Mouse (Mus musculus): ENCODE measurements around the gene Golga4. TPM values are rescaled to one million over a fixed set of nuclear protein-coding genes. Genes with fewer than 3 reads are reported as not detected.

Golga4 gene
- polyA plus RNA-seq, 1 experiment, result 47.1 TPM

DNA sequence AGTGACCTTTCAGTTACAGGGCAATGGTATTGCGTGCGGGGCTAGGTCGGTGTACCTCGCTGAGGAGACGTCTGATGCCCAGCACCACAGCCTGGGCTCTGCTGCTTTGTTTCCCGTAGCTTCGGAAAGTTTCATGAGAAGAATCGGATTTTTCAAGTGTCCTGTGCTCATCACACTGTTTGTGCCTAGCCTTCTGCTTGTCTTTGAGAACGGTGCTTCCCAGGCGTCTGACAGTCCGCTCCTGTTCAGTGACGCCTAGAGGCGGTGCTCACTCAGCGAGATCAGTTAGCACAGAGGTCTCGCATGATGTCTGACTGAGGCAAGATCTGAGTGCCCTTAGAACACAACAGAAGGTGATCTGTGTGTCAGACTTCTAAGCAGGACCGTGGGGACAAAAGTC, 58.6 kb downstream of the Golga4 start:
- no peak for TF ChIP-seq POLR2A (IDR thresholded peaks at IDR 0.05; ENCODE audit: borderline replicate concordance, control insufficient read depth, low read depth, low read length)
- H3K27ac ChIP-seq (ENCODE audit: control insufficient read depth, insufficient read depth, low read depth, low read length, poor library complexity), result no peak overlapping the region
- WGBS, result 92% methylated on average over 16 of the region's 16 CpGs

DNA sequence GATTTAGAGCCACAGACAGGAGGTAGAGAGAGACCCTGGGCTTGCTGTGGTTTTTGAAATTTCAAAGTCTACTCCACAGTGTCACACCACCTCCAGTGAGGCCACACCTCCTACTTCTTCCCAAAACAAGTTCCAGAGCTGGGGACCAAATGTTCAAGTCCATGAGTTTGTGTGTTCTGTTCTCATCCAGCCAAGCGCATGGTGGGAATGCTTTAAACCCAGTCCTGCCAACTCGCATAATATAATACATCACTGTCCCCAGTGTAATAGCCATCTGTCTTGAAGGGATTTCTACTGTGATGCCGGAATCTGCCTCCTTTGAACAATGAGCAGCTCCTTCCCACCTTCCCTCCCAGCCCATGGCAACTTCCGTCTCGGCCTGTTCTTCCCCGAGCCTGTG, 63.3 kb downstream of the Golga4 start:
- H3K27ac ChIP-seq (ENCODE audit: control insufficient read depth, insufficient read depth, low read depth, low read length, poor library complexity), result no peak overlapping the region
- no peak overlapping the region for H3K4me3 ChIP-seq (replicated peaks; ENCODE audit: control insufficient read depth, low read depth, low read length)
- TF ChIP-seq CTCF (IDR thresholded peaks at IDR 0.05; ENCODE audit: control insufficient read depth, insufficient read depth, low read length) (no peak), POLR2A (IDR thresholded peaks at IDR 0.05; ENCODE audit: borderline replicate concordance, control insufficient read depth, low read depth, low read length) (no peak)
- H3K4me1 ChIP-seq (ENCODE audit: control insufficient read depth, insufficient read depth, low read length), result no peaks in the 10 kb centered on the region
- 86% methylated on average over 6 of the region's 6 CpGs for WGBS

More for the DNA sequence above, 58.6 kb downstream of the Golga4 start:
- no peak overlapping the region for H3K4me3 ChIP-seq (replicated peaks; ENCODE audit: control insufficient read depth, low read depth, low read length)
- no peaks in the 10 kb centered on the region for H3K4me1 ChIP-seq (ENCODE audit: control insufficient read depth, insufficient read depth, low read length)

DNA sequence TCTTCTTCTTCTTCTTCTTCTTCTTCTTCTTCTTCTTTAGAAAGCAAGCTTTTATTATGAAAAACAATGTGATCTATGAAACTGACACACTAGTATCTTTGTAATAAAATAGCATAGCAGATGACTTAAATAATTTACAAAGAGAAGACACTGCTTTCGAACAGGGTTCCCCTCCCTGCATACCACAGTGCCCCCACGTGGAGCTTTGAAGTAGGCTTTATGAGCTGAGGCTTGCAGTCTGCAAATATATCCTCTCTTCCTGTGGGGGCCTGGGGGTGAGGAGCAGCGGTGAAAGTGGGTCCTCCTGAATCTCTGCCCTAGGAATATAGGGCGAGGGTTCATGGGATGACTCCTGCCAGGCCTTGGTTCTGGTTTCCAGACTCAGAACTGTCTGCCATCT, 64.8 kb downstream of the Golga4 start:
- WGBS, result 80% methylated on average over 4 of the region's 4 CpGs
- H3K27ac ChIP-seq (ENCODE audit: control insufficient read depth, insufficient read depth, low read depth, low read length, poor library complexity), result no peak overlapping the region
- no peaks in the 10 kb centered on the region for H3K4me1 ChIP-seq (ENCODE audit: control insufficient read depth, insufficient read depth, low read length)
- H3K4me3 ChIP-seq (replicated peaks; ENCODE audit: control insufficient read depth, low read depth, low read length), result no peak overlapping the region
- no peak for TF ChIP-seq CTCF (IDR thresholded peaks at IDR 0.05; ENCODE audit: control insufficient read depth, insufficient read depth, low read length)
- TF ChIP-seq POLR2A (IDR thresholded peaks at IDR 0.05; ENCODE audit: borderline replicate concordance, control insufficient read depth, low read depth, low read length), result no peak

DNA sequence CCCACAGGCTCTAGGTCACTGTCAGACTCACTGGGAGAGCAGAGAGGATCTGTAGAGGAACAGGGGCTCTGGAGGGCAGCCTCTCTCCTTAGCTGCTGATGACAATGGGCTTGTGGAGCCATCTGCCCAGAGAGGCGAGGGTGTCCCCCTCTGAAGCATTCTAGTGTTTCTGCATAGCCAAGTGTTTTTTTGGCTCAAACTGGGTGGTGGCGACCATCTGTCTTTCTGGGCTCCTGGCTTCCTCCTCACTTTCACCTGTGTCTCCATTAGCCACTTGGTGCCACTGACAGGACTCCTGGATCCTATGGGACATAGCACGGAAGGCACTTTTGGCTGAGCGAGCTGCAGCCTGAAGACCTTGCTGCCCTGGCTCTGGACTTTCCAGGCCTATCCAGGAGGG, 65.6 kb downstream of the Golga4 start:
- TF ChIP-seq CTCF (IDR thresholded peaks at IDR 0.05; ENCODE audit: control insufficient read depth, insufficient read depth, low read length), result no peak
- no peak for TF ChIP-seq POLR2A (IDR thresholded peaks at IDR 0.05; ENCODE audit: borderline replicate concordance, control insufficient read depth, low read depth, low read length)
- WGBS, result 83% methylated on average over 4 of the region's 4 CpGs
- Histone ChIP-seq H3K4me1 (ENCODE audit: control insufficient read depth, insufficient read depth, low read length) (no peaks in the 10 kb centered on the region), H3K27ac (ENCODE audit: control insufficient read depth, insufficient read depth, low read depth, low read length, poor library complexity) (no peak overlapping the region), H3K4me3 (replicated peaks; ENCODE audit: control insufficient read depth, low read depth, low read length) (no peak overlapping the region)

DNA sequence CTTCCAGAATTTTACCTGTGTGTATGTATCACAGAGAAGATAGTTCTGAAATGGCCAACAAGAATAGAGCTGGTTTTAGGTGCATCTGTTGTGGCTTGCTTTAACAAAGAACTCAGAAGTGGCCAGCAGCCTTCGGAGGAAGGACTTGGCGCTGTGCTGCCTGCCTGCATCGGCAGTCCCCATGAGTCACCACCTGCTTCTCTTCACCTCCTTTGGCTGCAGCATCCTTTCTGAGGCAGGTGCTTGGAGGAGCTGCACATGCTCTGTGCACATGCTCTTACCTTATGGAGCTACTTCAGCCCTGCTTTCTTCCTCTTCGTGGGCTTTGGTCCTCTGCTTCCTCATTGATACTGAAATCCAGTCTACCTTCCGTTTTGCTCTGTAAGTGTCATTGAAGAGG, 68.8 kb downstream of the Golga4 start:
- Histone ChIP-seq H3K27ac (ENCODE audit: control insufficient read depth, insufficient read depth, low read depth, low read length, poor library complexity) (no peak overlapping the region), H3K4me3 (replicated peaks; ENCODE audit: control insufficient read depth, low read depth, low read length) (no peak overlapping the region), H3K4me1 (ENCODE audit: control insufficient read depth, insufficient read depth, low read length) (no peaks in the 10 kb centered on the region)
- no peak for TF ChIP-seq CTCF (IDR thresholded peaks at IDR 0.05; ENCODE audit: control insufficient read depth, insufficient read depth, low read length)
- no peak for TF ChIP-seq POLR2A (IDR thresholded peaks at IDR 0.05; ENCODE audit: borderline replicate concordance, control insufficient read depth, low read depth, low read length)
- 65% methylated on average over 5 of the region's 5 CpGs for WGBS

DNA sequence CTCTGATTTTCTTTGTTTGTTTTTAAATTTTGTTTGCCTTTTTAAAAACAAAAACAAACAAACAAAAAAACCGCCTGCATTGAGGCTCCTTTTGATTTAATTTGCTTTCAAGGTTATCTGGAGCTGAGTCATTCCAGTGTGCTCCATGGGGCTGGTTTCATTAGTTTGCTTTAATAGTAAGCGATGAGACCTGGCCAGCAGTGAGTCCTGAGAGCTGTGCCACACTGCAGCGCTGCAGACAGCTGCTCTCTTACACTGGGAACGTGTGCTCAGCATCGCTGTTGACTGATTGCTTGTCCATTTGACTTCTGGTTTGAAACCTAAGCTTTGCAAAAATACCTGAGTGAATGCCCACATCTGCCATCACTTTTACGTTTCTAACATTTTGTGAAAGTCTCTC, 74.3 kb downstream of the Golga4 start:
- no peak for TF ChIP-seq POLR2A (IDR thresholded peaks at IDR 0.05; ENCODE audit: borderline replicate concordance, control insufficient read depth, low read depth, low read length)
- no peak for TF ChIP-seq CTCF (IDR thresholded peaks at IDR 0.05; ENCODE audit: control insufficient read depth, insufficient read depth, low read length)
- WGBS, result 86% methylated on average over 6 of the region's 6 CpGs
- Histone ChIP-seq H3K27ac (ENCODE audit: control insufficient read depth, insufficient read depth, low read depth, low read length, poor library complexity) (no peak overlapping the region), H3K4me3 (replicated peaks; ENCODE audit: control insufficient read depth, low read depth, low read length) (no peak overlapping the region), H3K4me1 (ENCODE audit: control insufficient read depth, insufficient read depth, low read length) (no peaks in the 10 kb centered on the region; the same call in 1 of the 2 replicates)

DNA sequence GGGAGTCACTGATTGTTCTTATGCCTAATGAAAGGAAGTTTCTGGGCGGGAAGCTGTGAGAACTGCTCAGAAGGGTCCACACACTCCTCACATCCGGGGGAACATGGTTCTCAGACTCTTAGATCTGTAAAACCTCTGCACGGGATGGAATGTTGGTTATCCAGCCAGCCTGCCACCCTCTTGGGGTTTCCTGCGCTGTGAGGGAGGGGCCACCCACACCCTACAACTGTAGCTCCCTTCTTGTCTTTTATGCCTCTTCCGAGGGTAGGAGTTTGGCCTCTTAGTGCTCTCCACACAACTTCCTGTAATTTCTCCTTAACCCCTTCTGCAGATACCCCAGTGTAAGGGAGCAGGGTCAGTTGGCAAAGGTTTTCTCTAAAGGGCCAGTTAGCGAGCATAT, 76.7 kb downstream of the Golga4 start:
- WGBS, result 24% methylated on average over 6 of the region's 6 CpGs

DNA sequence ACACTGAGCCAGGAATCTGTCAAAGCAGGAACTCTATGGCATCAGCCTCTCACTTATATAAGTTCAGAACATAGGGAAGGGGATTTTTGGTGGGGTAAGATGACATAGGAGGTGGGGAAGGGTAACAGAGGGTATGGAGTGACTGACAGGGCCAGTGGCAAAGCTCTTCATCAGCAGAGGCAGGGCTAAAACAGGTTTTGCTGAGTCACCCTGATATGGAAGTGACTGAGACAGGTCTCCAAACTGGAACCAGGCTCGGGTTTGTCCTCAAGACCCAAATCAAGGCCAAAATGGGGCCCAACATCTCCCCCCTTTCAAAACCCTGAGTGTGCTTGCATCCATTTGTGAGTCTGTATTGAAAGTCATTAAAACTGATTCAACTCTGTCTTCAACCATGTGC, 78.8 kb downstream of the Golga4 start:
- no peak overlapping the region for H3K4me3 ChIP-seq (replicated peaks; ENCODE audit: control insufficient read depth, low read depth, low read length)
- no peak overlapping the region for H3K27ac ChIP-seq (ENCODE audit: control insufficient read depth, insufficient read depth, low read depth, low read length, poor library complexity)
- TF ChIP-seq CTCF (IDR thresholded peaks at IDR 0.05; ENCODE audit: control insufficient read depth, insufficient read depth, low read length) (no peak), POLR2A (IDR thresholded peaks at IDR 0.05; ENCODE audit: borderline replicate concordance, control insufficient read depth, low read depth, low read length) (no peak)
- 16% methylated on average over 1 of the region's 1 CpGs for WGBS
- H3K4me1 ChIP-seq (ENCODE audit: control insufficient read depth, insufficient read depth, low read length), result no peaks in the 10 kb centered on the region; the same call in 1 of the 2 replicates

More for the DNA sequence above, 76.7 kb downstream of the Golga4 start:
- TF ChIP-seq CTCF (IDR thresholded peaks at IDR 0.05; ENCODE audit: control insufficient read depth, insufficient read depth, low read length), result no peak
- TF ChIP-seq POLR2A (IDR thresholded peaks at IDR 0.05; ENCODE audit: borderline replicate concordance, control insufficient read depth, low read depth, low read length), result no peak
- H3K4me3 ChIP-seq (replicated peaks; ENCODE audit: control insufficient read depth, low read depth, low read length), result no peak overlapping the region
- H3K27ac ChIP-seq (ENCODE audit: control insufficient read depth, insufficient read depth, low read depth, low read length, poor library complexity), result no peak overlapping the region
- no peaks in the 10 kb centered on the region; the same call in 1 of the 2 replicates for H3K4me1 ChIP-seq (ENCODE audit: control insufficient read depth, insufficient read depth, low read length)

DNA sequence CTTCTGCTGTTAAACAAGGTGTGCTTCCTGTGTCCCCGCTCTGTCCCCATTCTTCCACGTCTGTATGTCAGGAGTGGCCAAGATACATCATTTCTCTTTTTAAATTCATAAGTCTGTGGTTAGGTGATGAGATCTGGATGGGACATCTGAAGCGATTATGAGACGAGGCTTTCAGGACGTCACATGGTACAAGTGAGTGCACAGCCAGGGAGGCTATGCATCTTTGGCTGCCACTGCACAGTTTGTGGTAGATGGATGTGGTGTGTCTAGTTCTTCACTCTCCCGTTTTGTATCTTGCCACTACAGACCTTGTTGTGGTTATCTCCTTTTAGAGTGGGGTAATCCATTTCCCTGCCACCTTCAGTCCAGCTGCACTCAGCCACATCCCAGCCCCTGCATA, 79.9 kb downstream of the Golga4 start:
- 38% methylated on average over 6 of the region's 6 CpGs for WGBS
- no peak overlapping the region for H3K4me3 ChIP-seq (replicated peaks; ENCODE audit: control insufficient read depth, low read depth, low read length)
- no peaks in the 10 kb centered on the region; the same call in 1 of the 2 replicates for H3K4me1 ChIP-seq (ENCODE audit: control insufficient read depth, insufficient read depth, low read length)
- TF ChIP-seq POLR2A (IDR thresholded peaks at IDR 0.05; ENCODE audit: borderline replicate concordance, control insufficient read depth, low read depth, low read length) (no peak), CTCF (IDR thresholded peaks at IDR 0.05; ENCODE audit: control insufficient read depth, insufficient read depth, low read length) (no peak)
- no peak overlapping the region for H3K27ac ChIP-seq (ENCODE audit: control insufficient read depth, insufficient read depth, low read depth, low read length, poor library complexity)
